Mouse (Mus musculus): Measurements from ENCODE around the gene Polr1d.

GRCm38 (mm10) chr5:147066129-147066528, 10.7 kb upstream of the Polr1d start:
- TF ChIP-seq CTCF (IDR thresholded peaks at IDR 0.05; ENCODE audit: borderline replicate concordance, insufficient read depth, low read depth, low read length) (no peak), POLR2A (IDR thresholded peaks at IDR 0.05; ENCODE audit: borderline replicate concordance, insufficient read depth, low read length) (no peak)
